Mouse (Mus musculus) heart, embryonic 11.5 days (tissue): ENCODE measurements at regions not wholly inside any gene's neighbourhood (a gene's known extent, or its start where the extent isn't known, plus 50 kb on each side); places are given as distances from the start of the nearest gene placed in this dataset.

Experiments
- ATAC-seq: fragments of 200-750 bp; cut with Nextera tagmentation; replicated peaks from 2 replicates; pipeline ENCODE4 v1.8.0; 2017; ENCODE audit warnings: moderate library complexity; ENCODE audit not compliant: insufficient number of reproducible peaks, low FRiP score, low TSS enrichment
- H3K27ac ChIP-seq: fragments of 300-500 bp; sonication (generic); 2 replicates; pipeline ENCODE4 v1.5.1; 2014; ENCODE audit warnings: mild to moderate bottlenecking, low read depth, low read length
- H3K27me3 ChIP-seq: fragments of 300-500 bp; sonication (generic); 2 replicates; pipeline ENCODE4 v1.6.1; 2014; ENCODE audit warnings: mild to moderate bottlenecking, low read length, mixed read lengths; ENCODE audit not compliant: control insufficient read depth, insufficient read depth
- H3K36me3 ChIP-seq: fragments of 300-500 bp; sonication (generic); 2 replicates; pipeline ENCODE4 v1.6.1; 2014; ENCODE audit warnings: mild to moderate bottlenecking, low read length, moderate library complexity, mixed read lengths; ENCODE audit not compliant: control insufficient read depth, insufficient read depth
- H3K4me1 ChIP-seq: fragments of 300-500 bp; sonication (generic); 2 replicates; pipeline ENCODE4 v1.6.1; 2014; ENCODE audit warnings: low read length; ENCODE audit not compliant: control insufficient read depth, insufficient read depth
- H3K4me2 ChIP-seq: fragments of 300-500 bp; sonication (generic); 2 replicates; pipeline ENCODE4 v1.6.1; 2014; ENCODE audit warnings: mild to moderate bottlenecking, moderate library complexity
- H3K4me3 ChIP-seq: fragments of 300-500 bp; sonication (generic); 2 replicates; pipeline ENCODE4 v1.5.1; 2014; ENCODE audit warnings: low read depth, low read length
- H3K9ac ChIP-seq: fragments of 300-500 bp; sonication (generic); 2 replicates; pipeline ENCODE4 v1.6.1; 2014; ENCODE audit warnings: mild to moderate bottlenecking, low read depth, low read length, moderate library complexity
- H3K9me3 ChIP-seq: fragments of 300-500 bp; sonication (generic); replicated peaks from 2 replicates; pipeline ENCODE4 v1.6.1; 2016; ENCODE audit warnings: low read length; ENCODE audit not compliant: control insufficient read depth

DNA sequence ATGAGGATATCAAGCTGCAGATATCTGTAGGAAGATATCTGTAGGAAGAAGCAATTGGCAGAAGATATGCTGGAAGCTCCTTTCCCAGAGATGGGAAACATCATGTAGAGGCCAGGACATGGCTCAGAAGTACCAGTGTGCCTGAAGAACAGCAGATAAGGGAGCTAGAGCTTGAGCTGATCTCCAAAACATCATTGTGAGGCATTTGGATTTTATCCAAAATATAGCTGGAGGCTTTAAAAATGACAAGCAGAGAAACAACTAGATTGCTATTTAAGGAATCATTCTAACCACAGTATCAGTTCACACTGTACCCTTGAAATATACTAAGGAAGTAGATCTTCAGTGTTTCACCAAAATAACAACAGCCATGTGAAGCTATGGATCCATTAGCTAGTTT lies 81.5 kb downstream of the Uchl5 start:
- Histone ChIP-seq H3K4me2 (no peak overlapping the region), H3K36me3 (no peaks in the 10 kb centered on the region), H3K9ac (no peak overlapping the region), H3K27me3 (no peaks in the 10 kb centered on the region), H3K27ac (no peak overlapping the region), H3K4me1 (no peaks in the 10 kb centered on the region), H3K4me3 (no peak overlapping the region), H3K9me3 (no peaks in the 10 kb centered on the region)
- no peak for ATAC-seq
